Mouse (Mus musculus) adrenal gland, adult (tissue): ENCODE measurements around the gene Samd5.
A peak's percentile ranks its signal among the peaks of the same experiment; 100 is the strongest.

ENCODE experiments used
- DNase-seq, 2 experiments: peaks; one replicate each; pipeline ENCODE4 v3.0.0; 2022 to 2023; ENCODE audit warnings: low spot score in 1 of 2; ENCODE audit not compliant: inconsistent age in 2 of 2

Samd5 gene

GRCm38 (mm10) chr10:9674561-9675521, at the start of gene Samd5:
Samd5 (minus strand) TSS chr10:9675208.
- DNase-seq = peak; percentile 60 to 90

GRCm38 (mm10) chr10:9722519-9723303, 47.7 kb upstream of the Samd5 start:
- no peak for DNase-seq

- no peak for DNase-seq
Observed at GRCm38 (mm10) chr10:9720027-9720426, 45.0 kb upstream of the Samd5 start.

- DNase-seq = no peak
Observed at GRCm38 (mm10) chr10:9718086-9718485, 43.1 kb upstream of the Samd5 start.

- DNase-seq = no peak
Observed at GRCm38 (mm10) chr10:9704956-9705355, 29.9 kb upstream of the Samd5 start.

- DNase-seq = peak in 1 of 2 experiments; percentile 45
Observed at GRCm38 (mm10) chr10:9699071-9699761, 24.2 kb upstream of the Samd5 start.

- no peak for DNase-seq
Observed at GRCm38 (mm10) chr10:9698141-9698540, 23.1 kb upstream of the Samd5 start.

GRCm38 (mm10) chr10:9696543-9697141, 21.6 kb upstream of the Samd5 start:
- no peak for DNase-seq

GRCm38 (mm10) chr10:9693990-9694699, 19.1 kb upstream of the Samd5 start:
- DNase-seq = no peak

- no peak for DNase-seq
Observed at GRCm38 (mm10) chr10:9680928-9681327, 5.9 kb upstream of the Samd5 start.

- DNase-seq = no peak
Observed at GRCm38 (mm10) chr10:9679911-9680310, 4.9 kb upstream of the Samd5 start.

GRCm38 (mm10) chr10:9678071-9678470, 3.1 kb upstream of the Samd5 start:
- DNase-seq = no peak

- DNase-seq = peak; percentile 69 to 91
Observed at GRCm38 (mm10) chr10:9676886-9677285, 1.9 kb upstream of the Samd5 start.

- DNase-seq = no peak
Observed at GRCm38 (mm10) chr10:9676418-9676786, 1.4 kb upstream of the Samd5 start.

- peak; percentile 18 to 30 for DNase-seq
Observed at GRCm38 (mm10) chr10:9675550-9676417, 776 bp upstream of the Samd5 start.

- DNase-seq = no peak
Observed at GRCm38 (mm10) chr10:9673276-9673675, 1.7 kb downstream of the Samd5 start.

GRCm38 (mm10) chr10:9672751-9673150, 2.3 kb downstream of the Samd5 start:
- DNase-seq = no peak

- peak in 1 of 2 experiments; percentile 32 for DNase-seq
Observed at GRCm38 (mm10) chr10:9670351-9670750, 4.7 kb downstream of the Samd5 start.

GRCm38 (mm10) chr10:9668791-9669190, 6.2 kb downstream of the Samd5 start:
- peak in 1 of 2 experiments; percentile 71 for DNase-seq
